Mouse (Mus musculus): ENCODE data around the gene Apln. TPM values are rescaled to one million over a fixed set of nuclear protein-coding genes. Genes with fewer than 3 reads are reported as not detected.

The Apln gene
- polyA plus RNA-seq, 2 experiments: 7.8 to 10.6 TPM

GRCm38 (mm10) chrX:48071961-48072360, 37.3 kb upstream of the Apln start:
- H3K9ac ChIP-seq (ENCODE audit: low read depth, low read length, severe bottlenecking): no peak overlapping the region
- TF ChIP-seq POLR2A (IDR thresholded peaks at IDR 0.05; ENCODE audit: borderline replicate concordance, extremely low read depth, insufficient read depth, insufficient read length): no peak
- no peak overlapping the region for H3K27ac ChIP-seq (replicated peaks; ENCODE audit: low read depth, low read length)
- H3K4me1 ChIP-seq (ENCODE audit: control insufficient read depth, insufficient read depth, low read length): no peaks in the 10 kb centered on the region
- WGBS: 18% methylated on average over 3 of the region's 3 CpGs
- H3K4me2 ChIP-seq (replicated peaks; ENCODE audit: low read depth, low read length, severe bottlenecking): no peak overlapping the region
- no peaks in the 10 kb centered on the region for H3K36me3 ChIP-seq (ENCODE audit: control insufficient read depth, insufficient read depth, low read length)
- no peaks in the 10 kb centered on the region for H3K9me3 ChIP-seq (ENCODE audit: control insufficient read depth, low read length)
- H3K4me3 ChIP-seq (replicated peaks; ENCODE audit: low read length): no peak overlapping the region
- no peak for DNase-seq (ENCODE audit: low spot score)
- no peak for ATAC-seq (ENCODE audit: low FRiP score, low read depth)
- no peaks in the 10 kb centered on the region for H3K27me3 ChIP-seq (ENCODE audit: control insufficient read depth, insufficient read depth, low read length)

GRCm38 (mm10) chrX:48066891-48067290, 32.2 kb upstream of the Apln start:
- Histone ChIP-seq H3K4me1 (ENCODE audit: control insufficient read depth, insufficient read depth, low read length) (no peaks in the 10 kb centered on the region), H3K4me2 (replicated peaks; ENCODE audit: low read depth, low read length, severe bottlenecking) (no peak overlapping the region), H3K27ac (replicated peaks; ENCODE audit: low read depth, low read length) (no peak overlapping the region), H3K4me3 (replicated peaks; ENCODE audit: low read length) (no peak overlapping the region), H3K36me3 (ENCODE audit: control insufficient read depth, insufficient read depth, low read length) (no peaks in the 10 kb centered on the region), H3K9ac (ENCODE audit: low read depth, low read length, severe bottlenecking) (no peak overlapping the region), H3K9me3 (ENCODE audit: control insufficient read depth, low read length) (no peaks in the 10 kb centered on the region), H3K27me3 (ENCODE audit: control insufficient read depth, insufficient read depth, low read length) (no peaks in the 10 kb centered on the region)
- ATAC-seq (ENCODE audit: low FRiP score, low read depth): no peak
- DNase-seq (ENCODE audit: low spot score): no peak
- 71% methylated on average over 3 of the region's 3 CpGs for WGBS
- no peak for TF ChIP-seq POLR2A (IDR thresholded peaks at IDR 0.05; ENCODE audit: borderline replicate concordance, extremely low read depth, insufficient read depth, insufficient read length)

GRCm38 (mm10) chrX:48064166-48064853, 29.7 kb upstream of the Apln start:
- ATAC-seq (ENCODE audit: low FRiP score, low read depth) (no peak), DNase-seq (ENCODE audit: low spot score) (no peak)
- Histone ChIP-seq H3K9ac (ENCODE audit: low read depth, low read length, severe bottlenecking) (no peak overlapping the region), H3K27me3 (ENCODE audit: control insufficient read depth, insufficient read depth, low read length) (no peaks in the 10 kb centered on the region), H3K4me3 (replicated peaks; ENCODE audit: low read length) (no peak overlapping the region), H3K27ac (replicated peaks; ENCODE audit: low read depth, low read length) (no peak overlapping the region), H3K4me1 (ENCODE audit: control insufficient read depth, insufficient read depth, low read length) (no peaks in the 10 kb centered on the region), H3K9me3 (ENCODE audit: control insufficient read depth, low read length) (no peaks in the 10 kb centered on the region), H3K36me3 (ENCODE audit: control insufficient read depth, insufficient read depth, low read length) (no peaks in the 10 kb centered on the region), H3K4me2 (replicated peaks; ENCODE audit: low read depth, low read length, severe bottlenecking) (no peak overlapping the region)
- no peak for TF ChIP-seq POLR2A (IDR thresholded peaks at IDR 0.05; ENCODE audit: borderline replicate concordance, extremely low read depth, insufficient read depth, insufficient read length)
- 34% methylated on average over 5 of the region's 5 CpGs for WGBS

- Histone ChIP-seq H3K27ac (replicated peaks; ENCODE audit: low read depth, low read length) (no peak overlapping the region), H3K9ac (ENCODE audit: low read depth, low read length, severe bottlenecking) (no peak overlapping the region), H3K4me3 (replicated peaks; ENCODE audit: low read length) (no peak overlapping the region), H3K36me3 (ENCODE audit: control insufficient read depth, insufficient read depth, low read length) (no peaks in the 10 kb centered on the region), H3K4me1 (ENCODE audit: control insufficient read depth, insufficient read depth, low read length) (no peaks in the 10 kb centered on the region), H3K27me3 (ENCODE audit: control insufficient read depth, insufficient read depth, low read length) (no peaks in the 10 kb centered on the region), H3K4me2 (replicated peaks; ENCODE audit: low read depth, low read length, severe bottlenecking) (no peak overlapping the region), H3K9me3 (ENCODE audit: control insufficient read depth, low read length) (no peaks in the 10 kb centered on the region)
- WGBS: 57% methylated on average over 4 of the region's 4 CpGs
- ATAC-seq (ENCODE audit: low FRiP score, low read depth) (no peak), DNase-seq (ENCODE audit: low spot score) (peak; percentile 7)
- no peak for TF ChIP-seq POLR2A (IDR thresholded peaks at IDR 0.05; ENCODE audit: borderline replicate concordance, extremely low read depth, insufficient read depth, insufficient read length)
Observed at GRCm38 (mm10) chrX:48062481-48062880, 27.8 kb upstream of the Apln start.

GRCm38 (mm10) chrX:48054186-48055015, 19.7 kb upstream of the Apln start:
- Histone ChIP-seq H3K9ac (ENCODE audit: low read depth, low read length, severe bottlenecking) (0 out of 2 replicates have a peak overlapping the region, but pooled peaks have one; percentile 21), H3K4me3 (replicated peaks; ENCODE audit: low read length) (peak overlapping the region; percentile 27), H3K27me3 (ENCODE audit: control insufficient read depth, insufficient read depth, low read length) (no peaks in the 10 kb centered on the region), H3K4me1 (ENCODE audit: control insufficient read depth, insufficient read depth, low read length) (no peaks in the 10 kb centered on the region), H3K27ac (replicated peaks; ENCODE audit: low read depth, low read length) (no peak overlapping the region), H3K9me3 (ENCODE audit: control insufficient read depth, low read length) (no peaks in the 10 kb centered on the region), H3K4me2 (replicated peaks; ENCODE audit: low read depth, low read length, severe bottlenecking) (peak overlapping the region; percentile 50), H3K36me3 (ENCODE audit: control insufficient read depth, insufficient read depth, low read length) (no peaks in the 10 kb centered on the region)
- DNase-seq (ENCODE audit: low spot score) (peak; percentile 23), ATAC-seq (ENCODE audit: low FRiP score, low read depth) (peak; percentile 15; the same call in 1 of the 2 replicates)
- no peak for TF ChIP-seq POLR2A (IDR thresholded peaks at IDR 0.05; ENCODE audit: borderline replicate concordance, extremely low read depth, insufficient read depth, insufficient read length)
- 31% methylated on average over 31 of the region's 31 CpGs for WGBS

Data from limb, embryonic 14.5 days (tissue).